Mouse (Mus musculus) left cerebral cortex, postnatal 14 days (tissue): ENCODE measurements at regions not wholly inside any gene's neighbourhood (a gene's known extent, or its start where the extent isn't known, plus 50 kb on each side); places are given as distances from the start of the nearest gene placed in this dataset.

Source experiments
- DNase-seq, 2 experiments: peaks; one replicate each; pipeline ENCODE4 v3.0.0; 2021 to 2022; ENCODE audit warnings: low spot score in 2 of 2, mixed read lengths in 1 of 2
- intact Hi-C: fragments of 180-260 bp; cut with DNase I; formaldehyde crosslinking; loops from one replicate; pipeline ENCODE4 v1.15.1; 2025
- microRNA-seq, 2 experiments: library from miRNA; unstranded; fragments of <30 nt; microRNA quantifications; one replicate each; pipeline ENCODE4 v1.2.0; 2022

GRCm38 (mm10) chr1:190264501-190264900 is 94.0 kb upstream of the Prox1 start:
- intact Hi-C loops = no loop called here
- no peak for DNase-seq

DNA sequence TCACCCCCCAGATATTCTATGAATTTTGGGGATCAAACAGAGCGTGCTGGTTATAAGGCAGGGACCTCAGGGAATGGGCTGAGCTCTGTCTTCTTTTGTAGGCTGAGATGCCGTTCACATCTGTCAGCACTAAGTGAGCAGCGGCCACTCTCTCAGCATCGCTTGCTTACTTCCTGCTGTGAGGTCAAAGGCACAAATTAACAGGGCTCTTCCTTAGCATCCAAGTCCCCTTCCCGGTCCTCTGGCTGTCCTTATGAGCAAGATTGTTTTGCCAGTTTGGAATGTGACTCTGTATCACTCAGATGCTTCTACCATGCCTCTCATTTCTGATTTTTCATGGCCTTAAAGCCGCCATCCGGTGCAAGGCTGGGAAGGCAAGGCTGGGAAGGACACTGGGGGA is 93.1 kb upstream of the Prox1 start:
- no peak for DNase-seq
- intact Hi-C loops = no loop called here

- peak in 1 of 2 experiments; percentile 5 for DNase-seq
- intact Hi-C loops = no loop called here
Observed at GRCm38 (mm10) chr1:190259576-190259975, 89.1 kb upstream of the Prox1 start.

- peak; percentile 42 to 63 for DNase-seq
- intact Hi-C loops = no loop called here
Observed at GRCm38 (mm10) chr1:190250574-190251246, 80.2 kb upstream of the Prox1 start.

GRCm38 (mm10) chr1:190242526-190242925 is 72.0 kb upstream of the Prox1 start:
- DNase-seq = no peak
- intact Hi-C loops = no loop called here

DNA sequence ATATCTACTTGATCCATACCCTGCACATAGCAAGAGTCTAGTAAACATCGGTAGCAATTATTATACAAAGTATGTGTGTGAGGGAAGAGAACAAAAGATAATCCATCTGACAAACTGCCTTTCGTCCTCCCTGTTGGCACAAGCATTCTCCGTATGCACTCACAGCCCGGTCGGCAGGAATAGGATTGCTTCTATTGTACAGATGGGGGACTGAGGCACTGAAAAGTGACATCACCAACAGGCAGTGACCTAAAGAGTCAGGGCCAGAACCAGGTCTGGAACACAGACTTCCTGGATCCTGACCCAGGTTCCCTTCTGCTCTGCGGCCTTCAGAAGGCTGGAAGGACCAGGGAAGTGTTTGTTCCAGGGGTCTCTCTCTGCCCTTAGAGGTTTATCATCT is 69.3 kb upstream of the Prox1 start:
- no peak for DNase-seq
- intact Hi-C loops = no loop called here

GRCm38 (mm10) chr1:190230866-190231265 is 60.4 kb upstream of the Prox1 start:
- intact Hi-C loops = no loop called here
- no peak for DNase-seq

- DNase-seq = no peak
- intact Hi-C loops = no loop called here
Observed at GRCm38 (mm10) chr1:190220417-190220816, 49.9 kb upstream of the Prox1 start.

Small RNA genes lying in the stretch of these regions (microRNA-seq; reads per million reads assigned to microRNA genes)
- gene Gm47294 = 0 reads per million in 2 experiments
